Mouse (Mus musculus): ENCODE measurements around the gene Scn2b. TPM values are rescaled to one million over a fixed set of nuclear protein-coding genes. Genes with fewer than 3 reads are reported as not detected.

Gene Scn2b
- total and polyA plus RNA-seq, 2 experiments from 2014 or later = 0.31 to 0.53 TPM

- Histone ChIP-seq H3K4me1 (ENCODE audit: control insufficient read depth, insufficient read depth) (no peaks in the 10 kb centered on the region), H3K27ac (ENCODE audit: low read depth) (no peak overlapping the region), H3K36me3 (replicated peaks; ENCODE audit: control insufficient read depth, insufficient read depth, low read length) (no peaks in the 10 kb centered on the region), H3K4me3 (ENCODE audit: low read depth, low read length) (no peak overlapping the region), H3K9me3 (replicated peaks; ENCODE audit: control insufficient read depth, low read length) (no peaks in the 10 kb centered on the region), H3K4me2 (ENCODE audit: low read depth, low read length) (no peak overlapping the region), H3K9ac (replicated peaks; ENCODE audit: low read depth, low read length) (no peak overlapping the region), H3K27me3 (ENCODE audit: control insufficient read depth, insufficient read depth, low read length) (0 out of 2 replicates have a peak, but pooled peaks cover 19% of the 10 kb centered on the region)
- 86% methylated on average over 14 of the region's 14 CpGs for WGBS
- ATAC-seq (ENCODE audit: insufficient read depth, low read depth) = no peak
- no peak for TF ChIP-seq EP300 (IDR thresholded peaks at IDR 0.05; ENCODE audit: low read depth)
- TF ChIP-seq CTCF (IDR thresholded peaks at IDR 0.05; ENCODE audit: low read depth) = no peak
- no peak for DNase-seq (ENCODE audit: low spot score)
Measured at GRCm38 (mm10) chr9:45125211-45125610, 7.6 kb downstream of the Scn2b start.

- H3K4me1 ChIP-seq (ENCODE audit: control insufficient read depth, insufficient read depth) = no peaks in the 10 kb centered on the region
- H3K9ac ChIP-seq (replicated peaks; ENCODE audit: low read depth, low read length) = no peak overlapping the region
- no peaks in the 10 kb centered on the region for H3K9me3 ChIP-seq (replicated peaks; ENCODE audit: control insufficient read depth, low read length)
- TF ChIP-seq CTCF (IDR thresholded peaks at IDR 0.05; ENCODE audit: low read depth) = no peak
- TF ChIP-seq EP300 (IDR thresholded peaks at IDR 0.05; ENCODE audit: low read depth) = no peak
- H3K27ac ChIP-seq (ENCODE audit: low read depth) = no peak overlapping the region
- DNase-seq (ENCODE audit: low spot score) = no peak
- H3K27me3 ChIP-seq (ENCODE audit: control insufficient read depth, insufficient read depth, low read length) = 0 out of 2 replicates have a peak, but pooled peaks cover 22% of the 10 kb centered on the region
- no peaks in the 10 kb centered on the region for H3K36me3 ChIP-seq (replicated peaks; ENCODE audit: control insufficient read depth, insufficient read depth, low read length)
- H3K4me2 ChIP-seq (ENCODE audit: low read depth, low read length) = no peak overlapping the region
- WGBS = 49% methylated on average over 7 of the region's 7 CpGs
- ATAC-seq (ENCODE audit: insufficient read depth, low read depth) = no peak
- H3K4me3 ChIP-seq (ENCODE audit: low read depth, low read length) = no peak overlapping the region
Measured at GRCm38 (mm10) chr9:45126941-45127340, 9.4 kb downstream of the Scn2b start.

GRCm38 (mm10) chr9:45130119-45130518, 12.5 kb downstream of the Scn2b start:
- Histone ChIP-seq H3K27ac (ENCODE audit: low read depth) (no peak overlapping the region), H3K27me3 (ENCODE audit: control insufficient read depth, insufficient read depth, low read length) (peaks cover 36% of the 10 kb centered on the region), H3K4me2 (ENCODE audit: low read depth, low read length) (no peak overlapping the region), H3K9ac (replicated peaks; ENCODE audit: low read depth, low read length) (no peak overlapping the region), H3K4me1 (ENCODE audit: control insufficient read depth, insufficient read depth) (no peaks in the 10 kb centered on the region), H3K4me3 (ENCODE audit: low read depth, low read length) (no peak overlapping the region), H3K36me3 (replicated peaks; ENCODE audit: control insufficient read depth, insufficient read depth, low read length) (no peaks in the 10 kb centered on the region), H3K9me3 (replicated peaks; ENCODE audit: control insufficient read depth, low read length) (no peaks in the 10 kb centered on the region)
- ATAC-seq (ENCODE audit: insufficient read depth, low read depth) (no peak), DNase-seq (ENCODE audit: low spot score) (no peak)
- 79% methylated on average over 3 of the region's 3 CpGs for WGBS
- TF ChIP-seq EP300 (IDR thresholded peaks at IDR 0.05; ENCODE audit: low read depth) (no peak), CTCF (IDR thresholded peaks at IDR 0.05; ENCODE audit: low read depth) (no peak)

- H3K4me3 ChIP-seq (ENCODE audit: low read depth, low read length) = no peak overlapping the region
- H3K9ac ChIP-seq (replicated peaks; ENCODE audit: low read depth, low read length) = no peak overlapping the region
- H3K27me3 ChIP-seq (ENCODE audit: control insufficient read depth, insufficient read depth, low read length) = peaks cover 64% of the 10 kb centered on the region
- no peaks in the 10 kb centered on the region for H3K36me3 ChIP-seq (replicated peaks; ENCODE audit: control insufficient read depth, insufficient read depth, low read length)
- H3K4me1 ChIP-seq (ENCODE audit: control insufficient read depth, insufficient read depth) = peaks cover 16% of the 10 kb centered on the region; the same call in 1 of the 2 replicates
- no peak overlapping the region for H3K27ac ChIP-seq (ENCODE audit: low read depth)
- 24% methylated on average over 5 of the region's 5 CpGs for WGBS
- no peak overlapping the region for H3K4me2 ChIP-seq (ENCODE audit: low read depth, low read length)
- no peaks in the 10 kb centered on the region for H3K9me3 ChIP-seq (replicated peaks; ENCODE audit: control insufficient read depth, low read length)
- ATAC-seq (ENCODE audit: insufficient read depth, low read depth) = peak; percentile 31; the same call in 1 of the 2 replicates
- peak; percentile 55 for DNase-seq (ENCODE audit: low spot score)
- TF ChIP-seq EP300 (IDR thresholded peaks at IDR 0.05; ENCODE audit: low read depth) (no peak), CTCF (IDR thresholded peaks at IDR 0.05; ENCODE audit: low read depth) (peak; percentile 62)
Measured at GRCm38 (mm10) chr9:45133484-45134310, 16.1 kb downstream of the Scn2b start.

- Histone ChIP-seq H3K9ac (replicated peaks; ENCODE audit: low read depth, low read length) (no peak overlapping the region), H3K27me3 (ENCODE audit: control insufficient read depth, insufficient read depth, low read length) (peaks cover 81% of the 10 kb centered on the region), H3K4me2 (ENCODE audit: low read depth, low read length) (no peak overlapping the region), H3K36me3 (replicated peaks; ENCODE audit: control insufficient read depth, insufficient read depth, low read length) (no peaks in the 10 kb centered on the region), H3K4me3 (ENCODE audit: low read depth, low read length) (no peak overlapping the region), H3K27ac (ENCODE audit: low read depth) (no peak overlapping the region), H3K9me3 (replicated peaks; ENCODE audit: control insufficient read depth, low read length) (no peaks in the 10 kb centered on the region), H3K4me1 (ENCODE audit: control insufficient read depth, insufficient read depth) (peaks cover 18% of the 10 kb centered on the region; the same call in 1 of the 2 replicates)
- no peak for TF ChIP-seq EP300 (IDR thresholded peaks at IDR 0.05; ENCODE audit: low read depth)
- no peak for TF ChIP-seq CTCF (IDR thresholded peaks at IDR 0.05; ENCODE audit: low read depth)
- WGBS = 19% methylated on average over 7 of the region's 7 CpGs
- DNase-seq (ENCODE audit: low spot score) (no peak), ATAC-seq (ENCODE audit: insufficient read depth, low read depth) (0 out of 2 replicates have a peak, but pooled peaks have one; percentile 25)
Measured at GRCm38 (mm10) chr9:45136442-45137169, 19.0 kb downstream of the Scn2b start.
